Mouse (Mus musculus): Measurements from ENCODE around the gene Ang6.
"Not testable (repeated sequence)": the region's sequence is repeated elsewhere in the genome, so short reads cannot be mapped to it uniquely, and the experiment has no call there.

- not testable (repeated sequence) for TF ChIP-seq CTCF (conservative IDR thresholded peaks at IDR 0.05; ENCODE audit: low read length); NANOG (IDR thresholded peaks at IDR 0.05; ENCODE audit: borderline replicate concordance, low read length)
These were observed 44.5 kb upstream of the Ang6 start for GRCm38 (mm10) chr14:44046567-44046966.

All from E14TG2a.4 (cell line).